Mouse (Mus musculus): Measurements from ENCODE around the gene Cacnb1.

The Cacnb1 gene

GRCm38 (mm10) chr11:98040975-98041374 is 18.1 kb upstream of the Cacnb1 start:
- DNase-seq (ENCODE audit: low spot score), result no peak

- DNase-seq (ENCODE audit: low spot score), result no peak
Observed at GRCm38 (mm10) chr11:98037871-98038270, 15.0 kb upstream of the Cacnb1 start.

GRCm38 (mm10) chr11:98035977-98036377 is 13.1 kb upstream of the Cacnb1 start:
- DNase-seq (ENCODE audit: low spot score), result no peak

- DNase-seq (ENCODE audit: low spot score), result no peak
Observed at GRCm38 (mm10) chr11:98034840-98035239, 12.0 kb upstream of the Cacnb1 start.

GRCm38 (mm10) chr11:98034061-98034460 is 11.2 kb upstream of the Cacnb1 start:
- no peak for DNase-seq (ENCODE audit: low spot score)

- DNase-seq (ENCODE audit: low spot score), result peak; percentile 84
Observed at GRCm38 (mm10) chr11:98031443-98031770, 8.6 kb upstream of the Cacnb1 start.

- no peak for DNase-seq (ENCODE audit: low spot score)
Observed at GRCm38 (mm10) chr11:98030701-98031442, 8.0 kb upstream of the Cacnb1 start.

GRCm38 (mm10) chr11:98027785-98028184 is 5.0 kb upstream of the Cacnb1 start:
- no peak for DNase-seq (ENCODE audit: low spot score)

- DNase-seq (ENCODE audit: low spot score), result no peak
Observed at GRCm38 (mm10) chr11:98027297-98027688, 4.5 kb upstream of the Cacnb1 start.

GRCm38 (mm10) chr11:98026570-98027296 is 3.9 kb upstream of the Cacnb1 start, which contains the start of gene Rpl19:
Gene Rpl19, plus strand, starts transcription at chr11:98026710.
- DNase-seq (ENCODE audit: low spot score), result peak; percentile 93

- no peak for DNase-seq (ENCODE audit: low spot score)
Observed at GRCm38 (mm10) chr11:98026248-98026569, 3.4 kb upstream of the Cacnb1 start.

- DNase-seq (ENCODE audit: low spot score), result no peak
Observed at GRCm38 (mm10) chr11:98024516-98024915, 1.7 kb upstream of the Cacnb1 start.

- no peak for DNase-seq (ENCODE audit: low spot score)
Observed at GRCm38 (mm10) chr11:98022253-98022554, 630 bp downstream of the Cacnb1 start.

GRCm38 (mm10) chr11:98021565-98022252 is 1.1 kb downstream of the Cacnb1 start:
- no peak for DNase-seq (ENCODE audit: low spot score)

- DNase-seq (ENCODE audit: low spot score), result no peak
Observed at GRCm38 (mm10) chr11:98021118-98021517, 1.7 kb downstream of the Cacnb1 start.

- DNase-seq (ENCODE audit: low spot score), result no peak
Observed at GRCm38 (mm10) chr11:98020710-98021109, 2.1 kb downstream of the Cacnb1 start.

- DNase-seq (ENCODE audit: low spot score), result no peak
Observed at GRCm38 (mm10) chr11:98019883-98020610, 2.8 kb downstream of the Cacnb1 start.

GRCm38 (mm10) chr11:98018858-98019641 is 3.8 kb downstream of the Cacnb1 start:
- peak; percentile 81 for DNase-seq (ENCODE audit: low spot score)

- no peak for DNase-seq (ENCODE audit: low spot score)
Observed at GRCm38 (mm10) chr11:98018222-98018621, 4.6 kb downstream of the Cacnb1 start.

GRCm38 (mm10) chr11:98016824-98017223 is 6.0 kb downstream of the Cacnb1 start:
- no peak for DNase-seq (ENCODE audit: low spot score)

- DNase-seq (ENCODE audit: low spot score), result no peak
Observed at GRCm38 (mm10) chr11:98016177-98016576, 6.7 kb downstream of the Cacnb1 start.

- no peak for DNase-seq (ENCODE audit: low spot score)
Observed at GRCm38 (mm10) chr11:98012831-98013230, 10.0 kb downstream of the Cacnb1 start.
